Mouse (Mus musculus): ENCODE results near the gene P4htm. TPM values are rescaled to one million over a fixed set of nuclear protein-coding genes. Genes with fewer than 3 reads are reported as not detected.
A peak's percentile ranks its signal among the peaks of the same experiment; 100 is the strongest.
"Not testable (repeated sequence)": the region's sequence is repeated elsewhere in the genome, so short reads cannot be mapped to it uniquely, and the experiment has no call there.

Gene P4htm
- polyA plus RNA-seq, 2 experiments: 7.8 to 14.3 TPM

- no peaks in the 10 kb centered on the region for H3K27me3 ChIP-seq (ENCODE audit: control insufficient read depth, insufficient read depth, low read length)
- DNase-seq (ENCODE audit: low spot score): no peak
- ATAC-seq (ENCODE audit: low FRiP score, low read depth): no peak
- no peak for TF ChIP-seq POLR2A (IDR thresholded peaks at IDR 0.05; ENCODE audit: borderline replicate concordance, extremely low read depth, insufficient read depth, insufficient read length)
- H3K36me3 ChIP-seq (ENCODE audit: control insufficient read depth, insufficient read depth, low read length): peaks cover 96% of the 10 kb centered on the region
- no peak overlapping the region for H3K27ac ChIP-seq (replicated peaks; ENCODE audit: low read depth, low read length)
- no peak overlapping the region for H3K4me3 ChIP-seq (replicated peaks; ENCODE audit: low read length)
- 95% methylated on average over 10 of the region's 10 CpGs for WGBS
- H3K9ac ChIP-seq (ENCODE audit: low read depth, low read length, severe bottlenecking): no peak overlapping the region
- H3K4me2 ChIP-seq (replicated peaks; ENCODE audit: low read depth, low read length, severe bottlenecking): no peak overlapping the region
- no peaks in the 10 kb centered on the region for H3K9me3 ChIP-seq (ENCODE audit: control insufficient read depth, low read length)
- H3K4me1 ChIP-seq (ENCODE audit: control insufficient read depth, insufficient read depth, low read length): no peaks in the 10 kb centered on the region
Measured at GRCm38 (mm10) chr9:108611488-108611887, 14.0 kb upstream of the P4htm start.

- Histone ChIP-seq H3K27me3 (ENCODE audit: control insufficient read depth, insufficient read depth, low read length) (no peaks in the 10 kb centered on the region), H3K9ac (ENCODE audit: low read depth, low read length, severe bottlenecking) (no peak overlapping the region), H3K27ac (replicated peaks; ENCODE audit: low read depth, low read length) (no peak overlapping the region), H3K4me3 (replicated peaks; ENCODE audit: low read length) (no peak overlapping the region), H3K4me2 (replicated peaks; ENCODE audit: low read depth, low read length, severe bottlenecking) (no peak overlapping the region), H3K4me1 (ENCODE audit: control insufficient read depth, insufficient read depth, low read length) (no peaks in the 10 kb centered on the region), H3K36me3 (ENCODE audit: control insufficient read depth, insufficient read depth, low read length) (peaks cover 96% of the 10 kb centered on the region), H3K9me3 (ENCODE audit: control insufficient read depth, low read length) (no peaks in the 10 kb centered on the region)
- ATAC-seq (ENCODE audit: low FRiP score, low read depth) (no peak), DNase-seq (ENCODE audit: low spot score) (no peak)
- TF ChIP-seq POLR2A (IDR thresholded peaks at IDR 0.05; ENCODE audit: borderline replicate concordance, extremely low read depth, insufficient read depth, insufficient read length): no peak
- WGBS: 90% methylated on average over 4 of the region's 4 CpGs
Measured at GRCm38 (mm10) chr9:108608889-108609288, 11.4 kb upstream of the P4htm start.

GRCm38 (mm10) chr9:108607929-108608328 lies 10.5 kb upstream of the P4htm start:
- peaks cover 97% of the 10 kb centered on the region for H3K36me3 ChIP-seq (ENCODE audit: control insufficient read depth, insufficient read depth, low read length)
- H3K9me3 ChIP-seq (ENCODE audit: control insufficient read depth, low read length); H3K4me1 ChIP-seq (ENCODE audit: control insufficient read depth, insufficient read depth, low read length); H3K27me3 ChIP-seq (ENCODE audit: control insufficient read depth, insufficient read depth, low read length); ATAC-seq (ENCODE audit: low FRiP score, low read depth); H3K4me2 ChIP-seq (replicated peaks; ENCODE audit: low read depth, low read length, severe bottlenecking); DNase-seq (ENCODE audit: low spot score); H3K9ac ChIP-seq (ENCODE audit: low read depth, low read length, severe bottlenecking); H3K4me3 ChIP-seq (replicated peaks; ENCODE audit: low read length); H3K27ac ChIP-seq (replicated peaks; ENCODE audit: low read depth, low read length): not testable (repeated sequence)
- WGBS: 88% methylated on average over 5 of the region's 5 CpGs

- 86% methylated on average over 4 of the region's 4 CpGs for WGBS
- no peak for TF ChIP-seq POLR2A (IDR thresholded peaks at IDR 0.05; ENCODE audit: borderline replicate concordance, extremely low read depth, insufficient read depth, insufficient read length)
- H3K9ac ChIP-seq (ENCODE audit: low read depth, low read length, severe bottlenecking): no peak overlapping the region
- H3K9me3 ChIP-seq (ENCODE audit: control insufficient read depth, low read length): no peaks in the 10 kb centered on the region
- H3K4me1 ChIP-seq (ENCODE audit: control insufficient read depth, insufficient read depth, low read length): peaks cover 4% of the 10 kb centered on the region; the same call in 1 of the 2 replicates
- no peaks in the 10 kb centered on the region for H3K27me3 ChIP-seq (ENCODE audit: control insufficient read depth, insufficient read depth, low read length)
- H3K36me3 ChIP-seq (ENCODE audit: control insufficient read depth, insufficient read depth, low read length): peaks cover 43% of the 10 kb centered on the region
- no peak overlapping the region for H3K4me2 ChIP-seq (replicated peaks; ENCODE audit: low read depth, low read length, severe bottlenecking)
- ATAC-seq (ENCODE audit: low FRiP score, low read depth): no peak
- H3K27ac ChIP-seq (replicated peaks; ENCODE audit: low read depth, low read length): no peak overlapping the region
- H3K4me3 ChIP-seq (replicated peaks; ENCODE audit: low read length): no peak overlapping the region
- DNase-seq (ENCODE audit: low spot score): no peak
Measured at GRCm38 (mm10) chr9:108601986-108602385, 4.5 kb upstream of the P4htm start.

GRCm38 (mm10) chr9:108600011-108600410 lies 2.5 kb upstream of the P4htm start:
- TF ChIP-seq POLR2A (IDR thresholded peaks at IDR 0.05; ENCODE audit: borderline replicate concordance, extremely low read depth, insufficient read depth, insufficient read length): no peak
- H3K27ac ChIP-seq (replicated peaks; ENCODE audit: low read depth, low read length): no peak overlapping the region
- H3K36me3 ChIP-seq (ENCODE audit: control insufficient read depth, insufficient read depth, low read length): peaks cover 26% of the 10 kb centered on the region
- ATAC-seq (ENCODE audit: low FRiP score, low read depth) (no peak), DNase-seq (ENCODE audit: low spot score) (no peak)
- H3K27me3 ChIP-seq (ENCODE audit: control insufficient read depth, insufficient read depth, low read length): no peaks in the 10 kb centered on the region
- WGBS: 66% methylated on average over 2 of the region's 2 CpGs
- H3K4me3 ChIP-seq (replicated peaks; ENCODE audit: low read length): no peak overlapping the region
- H3K4me2 ChIP-seq (replicated peaks; ENCODE audit: low read depth, low read length, severe bottlenecking): no peak overlapping the region
- no peak overlapping the region for H3K9ac ChIP-seq (ENCODE audit: low read depth, low read length, severe bottlenecking)
- H3K9me3 ChIP-seq (ENCODE audit: control insufficient read depth, low read length): no peaks in the 10 kb centered on the region
- H3K4me1 ChIP-seq (ENCODE audit: control insufficient read depth, insufficient read depth, low read length): peaks cover 6% of the 10 kb centered on the region; the same call in 1 of the 2 replicates

GRCm38 (mm10) chr9:108599021-108599566 lies 1.6 kb upstream of the P4htm start:
- DNase-seq (ENCODE audit: low spot score) (peak; percentile 69), ATAC-seq (ENCODE audit: low FRiP score, low read depth) (no peak)
- H3K36me3 ChIP-seq (ENCODE audit: control insufficient read depth, insufficient read depth, low read length): peaks cover 17% of the 10 kb centered on the region
- no peak overlapping the region for H3K4me3 ChIP-seq (replicated peaks; ENCODE audit: low read length)
- peaks cover 6% of the 10 kb centered on the region; the same call in 1 of the 2 replicates for H3K4me1 ChIP-seq (ENCODE audit: control insufficient read depth, insufficient read depth, low read length)
- no peaks in the 10 kb centered on the region for H3K27me3 ChIP-seq (ENCODE audit: control insufficient read depth, insufficient read depth, low read length)
- no peak overlapping the region for H3K4me2 ChIP-seq (replicated peaks; ENCODE audit: low read depth, low read length, severe bottlenecking)
- no peak for TF ChIP-seq POLR2A (IDR thresholded peaks at IDR 0.05; ENCODE audit: borderline replicate concordance, extremely low read depth, insufficient read depth, insufficient read length)
- whole genome bisulfite sequencing: 75% methylated on average over 4 of the region's 4 CpGs
- no peak overlapping the region for H3K27ac ChIP-seq (replicated peaks; ENCODE audit: low read depth, low read length)
- no peak overlapping the region for H3K9ac ChIP-seq (ENCODE audit: low read depth, low read length, severe bottlenecking)
- H3K9me3 ChIP-seq (ENCODE audit: control insufficient read depth, low read length): no peaks in the 10 kb centered on the region

All from limb, embryonic 14.5 days (tissue).